Mouse (Mus musculus): Measurements from ENCODE around the gene Zfp934. TPM values are rescaled to one million over a fixed set of nuclear protein-coding genes. Genes with fewer than 3 reads are reported as not detected.
"Not testable (repeated sequence)": the region's sequence is repeated elsewhere in the genome, so short reads cannot be mapped to it uniquely, and the experiment has no call there.

Zfp934 gene
- polyA plus RNA-seq, 1 experiment from 2014 or later = 14.9 TPM

DNA sequence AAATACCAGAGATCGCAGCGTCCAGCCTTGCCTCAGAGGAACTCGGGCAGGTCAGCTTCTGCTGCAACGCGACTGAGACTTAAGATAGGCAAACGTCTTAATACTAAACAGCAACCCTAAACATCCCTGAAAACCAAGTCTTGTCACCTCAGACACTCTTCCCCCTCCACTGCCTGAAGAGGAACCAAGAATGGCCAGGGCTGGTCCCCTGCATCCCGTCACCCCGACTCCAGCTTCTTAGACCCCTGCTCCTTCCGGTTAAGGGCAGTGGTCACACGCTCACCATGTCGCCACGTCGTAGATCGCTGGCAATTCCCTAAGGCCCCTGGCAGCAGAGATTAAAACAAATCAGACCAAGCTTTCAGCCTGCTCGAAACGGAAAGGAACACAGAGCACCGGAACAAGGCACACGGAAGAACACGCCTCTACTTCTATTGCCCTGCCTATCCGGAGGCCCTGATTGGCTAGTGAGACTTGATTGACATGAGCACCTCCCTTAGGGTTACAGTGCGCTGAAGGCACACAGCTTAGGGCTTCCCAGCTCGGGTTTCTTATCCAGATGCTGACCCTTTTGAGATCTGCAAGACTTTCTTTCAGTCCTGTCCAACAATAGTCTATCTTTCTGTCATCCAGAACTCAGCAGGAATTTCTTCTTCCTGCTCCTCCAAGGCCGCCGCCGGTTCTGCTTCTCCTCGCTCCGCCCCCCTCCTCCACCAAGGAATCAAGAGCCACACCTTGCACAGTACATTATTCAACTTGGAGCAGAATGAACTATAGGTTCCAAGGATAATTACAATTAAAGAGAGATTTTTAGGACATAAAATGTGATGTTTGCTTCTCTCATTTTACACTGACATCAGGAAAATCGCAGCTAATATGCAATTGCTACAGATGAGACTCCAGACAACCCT, 104.3 kb downstream of the Zfp934 start, which contains the start of gene Gm49359:
TSS of gene Gm49359 (minus strand) at position 409 of the 911 bp plus-strand sequence.
- not testable (repeated sequence) for H3K9me3 ChIP-seq (ENCODE audit: control insufficient read depth, low read length); H3K4me1 ChIP-seq (ENCODE audit: control insufficient read depth, insufficient read depth, low read length); H3K27me3 ChIP-seq (ENCODE audit: control insufficient read depth, insufficient read depth, low read length); H3K36me3 ChIP-seq (ENCODE audit: control insufficient read depth, insufficient read depth, low read length)
- ATAC-seq (ENCODE audit: low FRiP score, low TSS enrichment) (peak; percentile 99), DNase-seq (peak; percentile 94)
- Histone ChIP-seq H3K9ac (replicated peaks; ENCODE audit: low read length) (peak within 1 kb of the TSS; percentile 68), H3K27ac (replicated peaks; ENCODE audit: low read depth, low read length) (peak within 1 kb of the TSS; percentile 80), H3K4me3 (replicated peaks; ENCODE audit: low read depth, low read length) (peak within 1 kb of the TSS; percentile 48), H3K4me2 (ENCODE audit: low read length) (peak within 1 kb of the TSS; percentile 43)
- WGBS = 3% methylated on average over 28 of the region's 28 CpGs

Small RNAs within 50 kb of the gene (microRNA-seq; reads per million reads assigned to microRNA genes)
- gene Gm22256 = not detected

Other genes starting within 250 kb of the Zfp934 start
- 2.3 and 2.8 TPM in 2 replicates for gene Gm3604, start 188.0 kb downstream of the Zfp934 start, polyA plus RNA-seq (2014; fragmentation: Nextera tagmentation; extraction: Ambion mirVana)
- 14.7 and 14.8 TPM in 2 replicates for gene Gm49359, start 104.4 kb downstream of the Zfp934 start, polyA plus RNA-seq (2014; fragmentation: Nextera tagmentation; extraction: Ambion mirVana)
- 1.2 TPM in 1 of 2 replicates, not detected in the other for gene Zfp935, start 12.7 kb downstream of the Zfp934 start, polyA plus RNA-seq (2014; fragmentation: Nextera tagmentation; extraction: Ambion mirVana)
- 12.0 and 12.2 TPM in 2 replicates for gene 6720489N17Rik, start 53.0 kb upstream of the Zfp934 start, polyA plus RNA-seq (2014; fragmentation: Nextera tagmentation; extraction: Ambion mirVana)
- 36.7 and 42.9 TPM in 2 replicates for gene Platr25, start 189.5 kb upstream of the Zfp934 start, polyA plus RNA-seq (2014; fragmentation: Nextera tagmentation; extraction: Ambion mirVana)
- 9.7 and 11.9 TPM in 2 replicates for gene Gm5141, start 214.6 kb upstream of the Zfp934 start, polyA plus RNA-seq (2014; fragmentation: Nextera tagmentation; extraction: Ambion mirVana)